Mouse (Mus musculus): ENCODE measurements at regions not wholly inside any gene's neighbourhood (a gene's known extent, or its start where the extent isn't known, plus 50 kb on each side); places are given as distances from the start of the nearest gene placed in this dataset.
"Not testable (repeated sequence)": the region's sequence is repeated elsewhere in the genome, so short reads cannot be mapped to it uniquely, and the experiment has no call there.

DNA sequence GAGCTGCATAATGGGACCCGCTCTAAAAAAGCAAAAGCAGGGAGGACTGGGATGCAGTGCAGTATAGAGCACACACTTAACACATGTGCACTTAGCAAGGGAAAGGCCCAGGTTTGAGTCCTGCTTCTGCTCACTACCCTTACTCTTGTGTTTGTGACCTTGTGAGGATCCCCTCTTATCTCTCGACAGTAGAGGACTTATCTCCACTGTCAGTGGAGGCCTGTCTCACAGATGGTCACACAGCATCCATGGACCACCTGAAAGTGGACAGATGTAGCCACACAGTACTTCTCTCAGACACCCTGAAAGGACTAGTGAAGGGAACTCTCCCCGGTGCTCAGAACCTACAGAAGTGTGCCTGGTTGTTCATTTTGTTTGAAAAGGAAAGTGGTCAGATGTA lies 128.5 kb upstream of the Max start:
- no peak for DNase-seq (ENCODE audit: low spot score)

DNA sequence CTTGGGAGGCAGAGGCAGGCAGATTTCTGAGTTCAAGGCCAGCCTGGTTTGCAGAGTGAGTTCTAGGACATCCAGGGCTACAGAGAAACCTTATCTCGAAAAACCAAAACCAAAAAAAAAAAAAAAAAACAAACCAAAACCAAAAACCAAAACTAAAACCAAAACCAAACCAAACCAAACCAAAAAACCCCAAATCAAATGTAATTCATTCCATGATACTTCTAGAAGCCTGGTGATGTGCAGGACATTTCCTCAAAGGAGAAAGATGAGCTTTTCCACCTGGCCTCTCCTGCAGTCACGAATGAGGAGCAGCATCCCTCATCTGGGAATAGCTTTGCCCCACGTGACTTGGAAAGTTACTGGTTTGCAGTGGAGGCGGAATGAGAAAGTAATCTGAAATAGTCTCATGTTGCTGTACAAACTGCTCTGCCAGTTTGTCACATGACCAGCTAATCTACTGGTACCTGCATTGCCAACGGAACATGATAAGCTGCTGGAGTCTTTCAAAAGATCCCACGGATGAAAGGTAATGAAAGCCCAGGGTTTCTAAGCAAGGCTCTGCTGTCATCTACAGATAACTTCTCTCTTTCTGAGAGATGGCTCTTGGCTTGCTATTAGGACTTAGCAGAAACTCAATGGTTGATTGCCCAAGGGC lies 127.8 kb upstream of the Max start:
- no peak for DNase-seq (ENCODE audit: low spot score)

- no peak for DNase-seq (ENCODE audit: low spot score)
Measured at GRCm38 (mm10) chr12:77088452-77088851, 126.5 kb upstream of the Max start.

DNA sequence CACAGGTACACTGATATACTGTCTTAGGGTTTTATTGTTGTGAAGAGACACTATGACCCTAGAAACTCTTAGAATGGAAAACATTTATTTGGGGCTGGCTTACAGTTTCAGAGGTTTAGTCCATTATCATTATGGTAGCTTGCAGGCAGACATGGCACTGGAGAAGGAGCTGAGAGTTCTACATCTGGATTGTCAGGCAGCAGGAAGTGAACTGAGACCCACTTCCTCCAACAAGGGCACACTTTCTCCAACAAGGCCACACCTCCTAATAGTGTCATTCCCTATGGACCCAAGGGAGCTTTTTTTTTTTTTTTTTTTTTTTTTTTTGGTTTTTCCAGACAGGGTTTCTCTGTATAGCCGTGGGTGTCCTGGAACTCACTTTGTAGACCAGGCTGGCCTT lies 124.9 kb upstream of the Max start:
- not testable (repeated sequence) for DNase-seq (ENCODE audit: low spot score)

GRCm38 (mm10) chr12:77085894-77086293 lies 123.9 kb upstream of the Max start:
- no peak for DNase-seq (ENCODE audit: low spot score)

DNA sequence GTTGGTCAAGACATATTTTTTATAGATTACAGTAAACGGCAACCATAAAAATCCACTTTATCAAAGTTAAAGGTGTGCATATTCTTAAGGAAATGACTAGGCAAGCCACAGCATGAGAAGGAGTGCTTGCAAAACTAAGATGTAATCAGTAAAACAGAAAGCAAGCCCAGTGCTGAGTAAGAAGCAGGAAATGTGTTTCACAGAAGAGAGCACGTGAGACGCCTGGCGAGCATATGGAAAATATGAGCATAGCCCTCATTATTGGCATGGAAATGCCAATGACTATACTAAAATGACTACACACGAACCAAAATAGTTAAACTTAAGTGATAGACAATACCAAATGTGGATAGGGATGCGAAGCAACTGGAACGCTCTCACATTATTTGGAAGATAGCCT lies 123.2 kb upstream of the Max start:
- DNase-seq (ENCODE audit: low spot score), result no peak

DNA sequence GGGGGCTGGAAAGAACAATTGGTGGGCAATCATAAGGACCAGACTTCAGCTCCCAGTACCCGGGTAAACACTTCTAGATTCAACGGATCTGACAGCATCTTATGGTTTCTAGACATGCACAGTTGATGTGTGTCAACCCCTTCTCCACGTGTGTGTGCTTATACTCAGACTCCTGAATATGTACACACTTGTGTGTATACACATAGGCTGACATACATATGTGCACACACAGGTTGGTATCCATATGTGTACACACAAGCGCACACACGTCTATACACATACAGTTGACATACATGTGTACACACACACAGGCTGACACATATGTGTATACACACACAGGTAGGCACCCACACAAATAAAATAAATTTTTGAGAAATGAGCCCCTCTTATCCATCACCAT lies 122.7 kb upstream of the Max start:
- no peak for DNase-seq (ENCODE audit: low spot score)

DNA sequence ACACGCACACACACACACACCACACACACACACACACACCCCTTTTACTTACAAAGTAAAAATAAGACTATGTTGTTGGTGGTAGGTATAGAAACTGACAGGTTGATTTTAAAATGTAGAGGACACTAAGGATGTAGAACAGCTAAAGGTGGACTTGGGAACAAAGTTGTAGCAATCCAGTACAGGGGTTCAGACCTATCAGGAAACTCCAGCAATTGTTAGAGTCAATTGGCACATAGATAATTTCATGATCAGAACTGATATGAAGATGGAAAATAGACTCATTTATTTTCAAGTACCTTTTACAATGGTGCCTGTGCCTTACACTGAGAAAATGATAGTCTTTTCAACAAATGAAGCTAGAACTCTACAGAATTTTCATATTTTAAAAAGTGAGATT lies 122.3 kb upstream of the Max start:
- no peak for DNase-seq (ENCODE audit: low spot score)

- DNase-seq (ENCODE audit: low spot score), result no peak
Measured at GRCm38 (mm10) chr12:77083760-77084159, 121.8 kb upstream of the Max start.

GRCm38 (mm10) chr12:77081774-77082173 lies 119.8 kb upstream of the Max start:
- no peak for DNase-seq (ENCODE audit: low spot score)

GRCm38 (mm10) chr12:77079481-77079880 lies 117.5 kb upstream of the Max start:
- no peak for DNase-seq (ENCODE audit: low spot score)

DNA sequence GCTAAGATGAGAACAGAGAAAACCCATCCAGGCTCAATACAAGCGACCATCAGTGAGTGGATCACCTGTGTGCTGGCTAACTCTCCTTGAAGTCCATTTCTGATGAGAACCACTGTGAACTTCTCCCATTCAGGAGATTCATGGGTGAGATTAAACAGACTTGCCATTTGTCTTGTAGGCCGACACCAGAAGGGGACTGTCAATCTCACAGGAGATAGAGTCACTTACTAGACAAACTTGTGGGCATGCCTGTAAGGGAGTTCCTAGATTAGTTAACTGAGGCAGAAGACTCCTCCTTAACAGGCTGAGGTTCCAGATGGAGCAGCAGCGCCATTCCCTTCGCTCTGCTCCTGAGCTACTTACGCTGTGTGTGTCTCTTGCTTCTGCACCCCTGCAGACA lies 114.7 kb upstream of the Max start:
- DNase-seq (ENCODE audit: low spot score), result no peak

DNA sequence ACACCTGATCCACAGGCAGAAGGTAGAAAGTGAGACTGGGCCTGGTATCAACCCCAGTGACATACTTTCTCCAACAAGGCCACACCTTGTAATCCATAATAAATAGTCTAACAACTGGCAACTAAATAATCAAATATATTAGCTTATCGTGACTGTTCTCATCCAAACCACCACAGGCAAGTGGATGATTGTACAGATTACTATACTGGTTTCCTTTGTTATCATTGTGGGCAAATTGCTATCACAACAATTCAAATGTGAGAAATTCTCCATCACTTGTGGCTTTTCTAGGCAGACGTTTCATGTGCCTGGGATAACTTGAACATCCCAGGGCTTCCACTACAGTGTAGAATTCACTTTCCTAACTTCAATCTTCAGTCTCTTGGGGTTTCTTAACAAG lies 112.6 kb upstream of the Max start:
- DNase-seq (ENCODE audit: low spot score), result no peak

GRCm38 (mm10) chr12:77071700-77072099 lies 109.7 kb upstream of the Max start:
- no peak for DNase-seq (ENCODE audit: low spot score)

GRCm38 (mm10) chr12:77067938-77068337 lies 105.9 kb upstream of the Max start:
- DNase-seq (ENCODE audit: low spot score), result no peak

DNA sequence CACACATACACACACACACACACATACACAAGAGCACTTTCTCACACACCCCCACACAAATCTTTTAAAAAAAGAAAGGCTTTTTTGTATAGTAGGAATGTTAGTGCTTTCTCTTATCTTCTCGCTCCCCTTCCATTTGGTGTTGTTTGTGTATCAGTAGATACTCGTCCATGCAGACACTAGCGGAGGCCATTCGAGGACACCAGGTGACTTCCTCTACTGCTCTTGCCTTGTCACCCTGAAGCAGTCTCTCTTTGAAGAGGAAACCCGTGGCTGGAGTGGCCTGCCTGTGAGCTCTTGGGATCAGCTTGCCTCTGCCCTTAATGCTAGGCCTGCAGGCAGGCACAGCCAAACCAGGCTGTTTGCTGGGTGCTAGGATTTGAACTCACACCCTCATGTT lies 105.1 kb upstream of the Max start:
- no peak for DNase-seq (ENCODE audit: low spot score)

DNA sequence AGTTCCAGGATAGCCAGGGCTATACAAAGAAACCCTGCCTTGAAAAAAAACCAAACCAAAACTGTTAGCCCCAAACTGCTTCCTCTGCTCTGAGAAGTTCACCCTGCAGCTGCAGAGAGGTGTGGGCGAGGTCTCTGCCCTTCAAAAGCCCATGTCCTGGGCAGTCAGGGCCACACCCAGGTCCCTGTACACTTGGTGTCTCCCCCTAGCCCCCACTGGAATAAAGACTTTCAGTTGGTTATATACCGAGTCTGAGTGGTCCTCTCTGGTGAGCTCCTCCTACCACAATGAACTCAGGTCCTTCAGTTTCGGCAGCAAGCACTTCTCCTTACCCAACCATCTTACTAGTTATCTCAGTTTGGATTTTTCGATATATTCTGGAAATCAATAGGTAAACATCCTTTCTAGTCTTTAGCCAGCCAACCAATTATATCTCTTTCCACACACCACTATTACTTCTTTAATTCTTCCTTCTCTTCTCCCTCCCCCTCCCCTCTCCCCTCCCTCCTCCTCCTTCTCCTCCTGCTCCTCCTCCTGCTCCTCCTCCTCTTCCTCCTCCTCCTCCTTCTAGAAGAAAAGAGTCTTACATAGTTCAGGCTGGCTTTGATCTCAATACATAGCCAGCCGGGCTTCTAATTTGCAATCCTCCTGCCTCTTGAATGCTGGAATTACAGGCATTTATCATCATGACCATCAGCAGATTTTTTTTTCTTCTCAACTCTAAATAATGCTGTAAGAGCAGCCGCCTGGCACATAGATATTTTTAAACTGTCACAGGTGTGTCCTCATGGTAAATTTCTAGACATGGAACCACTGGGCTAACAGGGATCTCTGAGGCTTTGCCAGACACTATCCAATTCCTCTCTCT lies 103.9 kb upstream of the Max start:
- DNase-seq (ENCODE audit: low spot score), result no peak

- DNase-seq (ENCODE audit: low spot score), result no peak
Measured at GRCm38 (mm10) chr12:77064048-77064447, 102.0 kb upstream of the Max start.

GRCm38 (mm10) chr12:77061562-77061847 lies 99.5 kb upstream of the Max start:
- no peak for DNase-seq (ENCODE audit: low spot score)

GRCm38 (mm10) chr12:77060766-77061561 lies 99.0 kb upstream of the Max start:
- DNase-seq (ENCODE audit: low spot score), result no peak

GRCm38 (mm10) chr12:77060060-77060695 lies 98.2 kb upstream of the Max start:
- no peak for DNase-seq (ENCODE audit: low spot score)

DNA sequence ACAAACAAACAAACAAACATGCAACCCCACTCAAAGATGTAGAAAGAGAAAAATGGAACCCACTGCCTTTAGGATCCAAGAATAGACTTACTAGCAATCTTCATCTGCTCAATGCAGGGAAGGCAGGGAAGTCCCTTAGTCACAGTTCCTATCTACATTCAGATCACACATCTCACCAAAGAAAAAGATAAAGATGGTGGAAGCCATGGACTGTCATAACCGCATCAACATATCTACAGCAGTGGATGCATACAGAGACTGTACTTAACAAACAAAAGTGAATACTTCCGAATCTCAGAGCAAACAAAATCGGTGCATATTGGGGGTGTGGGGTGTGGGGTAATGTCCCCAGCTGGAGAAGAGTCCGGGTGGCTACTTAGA lies 97.7 kb upstream of the Max start:
- DNase-seq (ENCODE audit: low spot score), result no peak

All from gastrocnemius, adult 18-20 months (tissue).